Mouse (Mus musculus) right cerebral cortex, postnatal 10 days (tissue): ENCODE results near the gene Ppargc1a.

Source experiments
- DNase-seq, 2 experiments: peaks; one replicate each; pipeline ENCODE4 v3.0.0; 2021; ENCODE audit warnings: low spot score in 2 of 2

Gene Ppargc1a

DNA sequence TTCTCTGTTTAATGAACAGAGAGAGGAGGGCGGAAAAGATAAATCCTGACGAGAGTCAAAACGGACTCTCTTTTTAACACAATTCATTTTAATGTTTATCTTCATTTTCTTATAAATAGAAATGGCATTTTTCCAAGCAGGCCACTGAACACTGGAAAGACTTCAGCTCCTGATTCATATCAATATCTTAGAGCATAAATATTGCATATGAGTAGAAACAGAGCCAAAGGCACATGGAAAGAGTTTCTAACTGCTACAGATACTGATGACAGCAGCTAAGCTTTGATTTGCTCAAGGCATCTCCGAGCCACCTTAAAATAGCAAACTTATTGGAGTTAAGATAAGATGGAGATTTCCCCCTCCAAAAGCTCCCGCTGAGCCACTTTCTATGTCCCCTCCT is 14.3 kb downstream of the Ppargc1a start:
- no peak for DNase-seq

DNA sequence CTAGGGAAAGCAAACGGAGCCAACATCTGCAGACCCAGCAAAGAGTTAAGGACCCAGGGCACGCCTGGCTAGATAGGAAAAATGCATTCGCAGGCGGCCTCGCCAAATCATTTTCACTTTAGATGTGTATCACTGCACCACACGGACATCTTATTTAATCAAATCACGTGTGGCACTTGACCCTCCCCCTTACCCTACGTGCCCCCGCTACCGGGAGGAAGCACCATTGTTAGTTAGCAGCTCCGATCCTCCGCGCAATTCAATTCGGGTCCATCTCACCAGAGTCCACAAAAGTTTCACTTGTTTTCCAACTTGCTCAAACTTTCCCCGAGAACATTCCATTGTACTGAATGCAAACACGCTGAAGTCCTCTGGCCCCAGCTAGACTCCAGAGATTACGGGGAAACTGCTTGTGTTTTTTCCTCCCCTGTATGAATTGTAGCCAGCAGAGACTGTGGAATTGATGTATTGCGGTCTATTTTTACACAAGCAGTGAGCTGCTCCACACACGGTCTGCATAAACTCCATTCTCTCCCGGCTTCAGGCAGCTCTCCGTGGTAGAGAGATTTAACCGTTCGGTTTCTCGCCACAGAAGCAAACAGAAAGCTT is 14.9 kb downstream of the Ppargc1a start:
- DNase-seq: peak; percentile 53 to 67

DNA sequence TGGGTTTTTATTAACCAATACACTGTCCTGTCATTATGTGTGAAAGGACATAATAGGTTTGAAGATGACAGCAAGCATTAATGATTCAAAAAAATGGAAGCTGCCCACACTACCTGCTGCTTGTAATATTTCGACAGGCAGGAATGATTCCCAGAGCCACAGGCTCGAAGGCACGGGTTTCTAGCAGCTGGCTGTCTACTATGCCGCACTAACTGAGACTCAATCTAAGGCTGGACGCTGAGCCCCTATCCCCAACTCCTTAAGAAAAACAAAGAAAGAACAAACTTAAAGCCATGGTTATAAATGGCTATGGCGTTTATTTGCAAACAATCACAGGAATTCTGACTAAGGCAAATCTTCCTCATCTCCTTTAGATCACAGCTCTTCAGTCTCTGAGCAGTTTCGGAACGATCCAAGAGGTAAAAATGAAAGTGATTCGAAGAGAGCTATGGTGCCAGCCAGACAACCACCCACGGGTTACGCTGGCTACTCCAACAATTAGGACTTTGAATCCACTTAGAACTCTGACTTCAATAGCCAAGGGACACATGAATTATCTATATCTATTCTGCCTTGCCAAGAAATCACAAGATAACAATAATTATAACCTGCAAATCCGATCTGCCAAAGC is 15.6 kb downstream of the Ppargc1a start:
- DNase-seq: no peak

DNA sequence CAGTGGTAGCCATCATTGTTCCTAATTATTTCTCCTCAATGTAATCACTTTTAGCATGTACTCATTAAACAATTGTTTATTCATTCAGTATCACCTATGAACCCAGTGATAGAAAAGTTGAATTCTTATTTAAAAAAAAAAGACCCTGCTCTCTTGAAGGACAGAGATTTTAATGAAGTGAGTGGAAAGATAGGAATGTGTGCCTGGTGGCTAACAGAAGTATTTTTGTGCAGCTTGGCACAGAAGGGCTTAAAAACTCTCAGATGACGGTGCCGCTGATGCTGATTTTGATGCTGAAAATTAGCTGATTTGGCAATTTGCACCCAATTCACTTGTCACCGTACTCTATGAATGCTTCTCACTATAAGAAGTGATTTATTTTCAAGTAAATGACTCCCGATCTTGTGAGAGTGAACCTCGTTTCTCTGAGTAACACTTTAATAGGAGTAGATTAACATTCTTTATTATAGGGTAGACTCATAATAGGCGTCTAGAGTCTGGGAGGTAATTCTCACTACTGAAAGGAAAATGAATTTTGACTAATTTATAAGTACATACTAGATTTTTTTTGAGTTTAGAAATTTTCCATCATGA is 20.0 kb downstream of the Ppargc1a start:
- DNase-seq: no peak

DNA sequence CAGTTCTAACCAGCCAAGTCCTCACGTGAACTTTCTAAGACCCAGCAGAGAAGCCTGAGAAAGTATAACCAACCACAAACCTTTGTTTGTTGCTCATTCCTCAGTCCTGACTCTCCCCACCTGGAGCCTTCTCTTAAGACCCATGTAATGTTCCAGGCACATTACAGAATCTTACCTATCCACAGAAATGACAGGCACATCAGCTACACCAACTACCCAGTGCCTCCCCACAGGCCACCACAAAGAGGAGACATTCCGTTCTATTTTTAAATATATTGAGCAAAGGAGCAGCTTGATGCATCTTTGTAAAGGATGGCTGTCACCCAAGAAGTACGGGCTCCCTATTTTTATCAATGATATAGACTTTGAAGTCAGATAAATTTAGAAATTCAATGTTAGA is 20.7 kb downstream of the Ppargc1a start:
- no peak for DNase-seq

DNA sequence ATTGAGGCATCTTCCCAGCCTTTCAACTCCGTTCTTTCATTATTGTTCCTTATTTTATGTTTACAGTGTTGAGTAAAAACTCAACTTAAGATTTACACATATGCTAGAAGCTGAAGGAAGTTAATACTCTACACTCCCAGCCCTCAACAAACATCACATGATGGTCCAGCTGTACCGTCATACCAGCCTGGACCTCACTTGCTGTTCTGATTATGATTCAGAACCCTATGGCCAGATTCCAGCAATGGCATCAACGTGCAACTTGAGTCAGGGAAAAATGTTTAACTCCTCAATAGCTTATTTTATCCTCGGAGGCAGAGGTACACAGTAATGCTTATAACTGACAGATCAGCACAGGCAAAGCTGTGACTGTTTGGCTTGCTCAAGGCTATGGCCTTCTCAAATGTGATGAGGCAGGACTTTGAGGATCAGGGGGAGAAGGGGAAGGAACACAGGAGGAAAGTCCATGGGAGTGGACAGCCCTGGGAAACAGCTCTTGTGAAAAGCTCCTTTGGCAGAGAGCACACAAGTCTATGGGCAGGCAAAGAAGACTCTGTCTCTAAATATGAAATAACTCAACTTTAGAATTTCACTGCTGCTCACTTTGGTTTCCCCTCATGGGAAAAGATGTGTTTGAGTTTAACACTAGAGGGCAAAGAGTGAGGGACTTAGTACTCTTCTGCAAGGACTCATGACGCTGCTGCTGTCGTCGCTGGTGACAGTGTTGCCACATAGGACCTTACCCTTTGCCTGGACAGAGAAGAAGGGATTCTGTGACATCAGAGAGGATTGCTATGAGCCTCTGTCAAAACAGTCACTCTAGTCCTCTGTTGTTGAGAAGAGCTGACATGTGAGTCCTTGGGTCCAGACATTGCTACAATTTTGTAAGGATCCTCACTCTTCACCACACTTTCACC is 22.1 kb downstream of the Ppargc1a start:
- no peak for DNase-seq

DNA sequence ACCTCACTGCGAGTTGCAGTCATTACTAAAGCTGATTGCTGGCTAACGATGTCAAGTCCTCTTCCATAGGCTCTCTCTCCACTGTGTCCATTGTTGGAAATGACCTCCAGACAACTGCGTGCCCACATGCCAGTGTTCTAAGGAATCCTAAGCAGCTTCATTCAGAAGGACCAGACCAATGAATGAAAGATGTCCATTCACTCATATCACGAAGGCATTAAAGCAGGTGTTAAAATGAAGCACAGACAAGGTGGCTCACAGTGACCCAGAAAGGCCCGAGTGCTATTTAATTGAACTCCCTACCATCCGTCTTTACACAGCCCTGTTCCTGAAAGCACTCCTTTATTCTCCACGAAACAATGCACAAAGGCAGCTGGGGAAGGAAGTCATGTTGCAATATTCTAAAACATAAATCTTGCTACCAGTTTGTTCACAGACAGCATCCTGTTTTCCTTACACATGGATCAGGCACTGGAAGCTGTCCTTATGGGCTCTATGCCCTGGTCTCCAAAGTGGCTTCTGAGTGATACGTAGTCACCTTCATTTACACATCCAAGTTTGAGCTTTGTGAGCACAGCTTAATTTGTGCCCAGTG is 23.3 kb downstream of the Ppargc1a start:
- DNase-seq: no peak

DNA sequence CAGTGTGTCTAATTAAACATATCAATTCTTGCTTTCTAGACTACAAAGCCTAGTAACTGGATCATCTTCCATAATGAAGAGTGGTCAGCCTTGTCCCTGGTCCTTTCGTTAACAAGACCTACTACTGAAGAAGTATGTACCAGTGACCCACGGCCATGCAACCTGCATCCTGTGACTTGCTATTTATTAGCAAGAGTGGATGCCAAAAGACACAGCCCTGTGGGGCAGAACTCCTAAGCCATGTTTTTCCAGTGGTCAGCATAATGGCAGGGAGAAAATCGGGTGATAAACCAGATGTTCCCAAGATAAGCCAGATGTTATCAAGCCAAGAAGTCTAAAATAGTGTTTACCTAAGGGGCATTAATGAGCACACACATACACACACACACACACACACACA is 26.0 kb downstream of the Ppargc1a start:
- DNase-seq: no peak

DNA sequence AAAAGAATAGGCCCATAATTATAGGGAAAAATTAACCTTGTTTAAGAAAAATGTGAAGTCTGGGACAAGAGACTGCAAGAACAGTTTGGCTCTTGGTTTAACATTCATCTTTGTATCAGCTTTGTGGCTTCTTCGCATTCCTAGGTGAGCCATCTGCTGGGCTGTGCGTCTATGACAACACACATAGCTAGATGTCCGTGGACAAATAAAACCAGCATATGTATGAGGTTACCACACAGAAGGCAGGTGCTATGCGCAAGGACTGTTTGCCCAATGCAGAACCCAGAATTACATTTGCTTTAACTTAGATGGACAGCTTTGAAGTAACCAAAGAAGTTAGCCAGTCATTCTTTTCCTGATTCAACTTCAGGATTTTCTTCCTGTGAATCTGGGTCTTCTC is 26.7 kb downstream of the Ppargc1a start:
- no peak for DNase-seq

DNA sequence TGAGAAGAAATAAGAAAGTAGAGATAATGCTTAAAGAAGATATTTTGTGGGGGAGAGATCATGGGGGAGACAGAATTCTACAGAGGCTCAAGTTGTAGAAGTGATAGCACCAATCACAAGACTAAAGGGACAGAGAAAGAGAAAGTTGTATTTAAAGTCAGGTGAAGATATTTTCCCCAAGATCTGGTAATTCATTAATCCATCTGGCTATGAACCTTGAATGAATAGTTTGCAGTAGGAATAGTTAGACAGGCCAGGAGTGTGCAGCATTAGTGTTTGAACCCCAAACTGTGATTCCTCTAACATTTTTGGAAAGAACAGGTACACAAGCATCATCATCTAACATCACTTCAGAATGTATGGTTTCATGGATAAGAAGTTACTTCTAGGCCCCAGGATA is 28.0 kb downstream of the Ppargc1a start:
- no peak for DNase-seq

DNA sequence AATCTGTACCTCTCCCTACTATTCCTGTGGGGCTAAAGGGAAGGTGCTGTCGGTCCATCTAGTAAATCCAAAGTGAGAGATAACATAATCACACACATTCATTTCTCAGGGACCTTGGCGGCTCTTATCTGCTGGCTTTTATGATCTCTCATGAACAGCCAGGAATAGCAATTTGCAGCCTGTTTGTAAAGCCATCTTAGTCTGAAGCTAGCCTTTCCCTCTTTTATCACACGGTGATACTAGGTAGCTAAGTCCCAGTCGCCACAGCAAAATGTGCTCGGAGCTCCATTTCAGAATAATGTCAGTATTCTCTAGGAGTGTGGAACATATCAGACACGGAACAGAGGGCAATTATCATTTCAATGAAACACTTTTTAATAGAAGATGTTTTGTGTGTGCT is 29.2 kb downstream of the Ppargc1a start:
- DNase-seq: no peak

DNA sequence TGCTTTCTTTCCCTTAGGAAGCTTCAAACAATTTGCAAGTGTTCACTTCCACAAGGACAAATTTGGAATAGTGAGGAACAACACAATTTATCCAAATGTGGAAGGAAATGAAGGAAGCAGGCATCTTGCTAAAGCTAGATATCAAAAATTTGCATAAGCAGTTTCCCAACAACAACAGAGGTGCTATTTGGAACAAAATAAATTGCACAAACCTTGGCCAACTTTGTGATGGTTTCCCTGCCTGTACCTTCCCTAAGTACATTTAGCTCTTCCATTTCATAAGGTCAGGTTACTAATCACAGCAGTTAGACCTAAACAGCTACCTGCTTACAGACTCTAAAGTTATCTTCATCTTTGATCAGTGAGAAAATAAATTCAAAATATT is 29.9 kb downstream of the Ppargc1a start:
- no peak for DNase-seq

DNA sequence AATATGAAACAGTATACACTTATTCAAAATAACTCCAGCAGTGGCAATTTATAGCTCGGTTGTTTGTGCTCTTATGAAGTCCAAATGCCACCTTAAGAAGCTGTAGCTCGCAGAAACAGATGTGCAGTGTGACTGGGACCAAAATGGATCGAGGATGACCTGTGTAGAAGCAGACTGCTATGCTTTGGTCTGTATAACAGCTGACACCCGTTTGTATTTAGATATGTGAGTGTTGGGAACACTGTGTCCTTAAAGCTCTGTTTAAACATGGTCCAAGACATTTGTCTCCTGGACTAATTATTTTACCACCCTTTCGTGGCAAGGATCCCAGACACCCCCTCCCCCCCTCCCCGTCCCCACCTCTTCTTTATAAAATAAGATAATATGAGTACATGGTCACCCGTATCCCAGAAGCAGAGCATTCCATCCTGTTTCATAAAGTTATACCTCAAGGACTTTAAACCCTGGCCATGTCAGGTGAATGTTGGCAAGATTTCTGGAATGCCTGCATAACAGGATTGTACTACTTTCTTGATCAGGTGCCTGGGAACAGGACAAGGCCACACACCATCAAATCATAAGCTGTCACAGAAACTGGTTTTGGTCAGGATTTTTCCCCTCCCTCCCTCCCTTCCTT is 30.4 kb downstream of the Ppargc1a start:
- no peak for DNase-seq

DNA sequence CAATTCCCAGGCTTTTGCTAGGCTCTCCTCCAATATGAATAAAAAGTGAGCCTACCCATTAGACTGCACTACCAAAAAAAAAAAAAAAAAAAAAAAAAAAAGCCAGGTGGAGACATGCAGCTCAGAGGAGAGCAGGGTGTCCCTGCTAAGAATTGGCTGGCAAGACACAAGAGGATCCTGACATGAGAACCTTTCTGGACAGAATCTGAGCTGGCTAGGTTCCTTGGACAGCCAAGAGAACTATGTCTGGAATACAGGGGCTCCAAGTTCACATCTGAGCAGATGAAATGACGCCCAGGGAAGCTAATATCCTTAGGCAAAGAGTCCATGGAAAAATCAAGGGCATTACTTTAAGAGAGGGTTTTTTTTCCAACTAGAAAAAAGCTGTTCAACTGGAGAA is 33.1 kb downstream of the Ppargc1a start:
- DNase-seq: no peak

DNA sequence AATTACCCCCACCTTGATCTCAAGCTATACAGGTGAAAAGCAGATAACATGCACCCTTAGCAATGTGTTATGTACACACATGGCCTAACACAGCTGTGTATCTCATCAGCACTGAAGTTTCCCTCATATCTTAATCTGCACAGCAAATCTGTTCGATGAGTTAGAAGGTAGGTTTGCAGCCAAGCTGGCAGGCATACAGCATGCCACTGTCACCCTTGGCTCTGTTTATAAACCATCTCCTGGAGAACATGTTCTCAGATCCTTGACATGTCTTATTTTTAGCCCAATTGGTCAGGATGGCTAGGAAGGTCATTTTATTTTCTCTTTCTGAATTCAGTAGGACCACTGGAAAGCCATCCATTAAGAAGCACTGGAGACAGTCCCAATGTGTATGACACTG is 36.2 kb downstream of the Ppargc1a start:
- DNase-seq: no peak

DNA sequence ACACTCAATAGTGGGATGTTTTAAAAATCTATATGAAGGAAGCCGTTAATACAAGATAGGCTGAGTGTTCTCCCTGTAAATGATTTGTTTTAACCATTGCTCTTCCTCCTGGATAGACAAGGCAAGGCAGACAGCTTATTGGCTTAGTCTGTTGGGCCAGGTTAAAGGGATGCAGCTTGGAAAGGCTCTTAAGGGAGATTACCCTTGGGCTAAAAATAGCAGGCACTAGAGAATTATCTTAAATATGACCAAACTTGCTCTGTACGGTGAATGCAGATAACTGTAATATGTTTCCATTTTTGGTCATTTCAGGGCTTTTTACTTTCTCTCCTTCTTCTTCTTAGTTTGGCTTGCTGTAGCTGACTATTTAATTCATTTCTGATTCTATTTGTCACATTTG is 38.1 kb downstream of the Ppargc1a start:
- no peak for DNase-seq

DNA sequence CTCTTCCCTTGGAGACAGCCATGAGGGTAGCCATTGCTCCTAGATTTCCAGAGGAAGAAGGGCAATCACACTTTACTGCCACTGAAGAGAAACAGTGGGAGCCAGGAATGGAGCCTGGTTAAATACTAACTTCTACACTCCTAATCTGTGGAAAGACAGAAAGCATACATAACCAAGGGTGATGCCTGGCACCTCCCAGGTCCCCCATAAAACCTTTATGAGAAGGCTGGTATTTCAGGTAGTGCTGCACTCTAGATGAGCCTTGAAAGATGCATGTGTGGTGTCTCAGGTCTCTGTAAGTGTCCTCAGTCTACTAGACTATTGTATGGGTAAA is 39.4 kb downstream of the Ppargc1a start:
- DNase-seq: no peak

DNA sequence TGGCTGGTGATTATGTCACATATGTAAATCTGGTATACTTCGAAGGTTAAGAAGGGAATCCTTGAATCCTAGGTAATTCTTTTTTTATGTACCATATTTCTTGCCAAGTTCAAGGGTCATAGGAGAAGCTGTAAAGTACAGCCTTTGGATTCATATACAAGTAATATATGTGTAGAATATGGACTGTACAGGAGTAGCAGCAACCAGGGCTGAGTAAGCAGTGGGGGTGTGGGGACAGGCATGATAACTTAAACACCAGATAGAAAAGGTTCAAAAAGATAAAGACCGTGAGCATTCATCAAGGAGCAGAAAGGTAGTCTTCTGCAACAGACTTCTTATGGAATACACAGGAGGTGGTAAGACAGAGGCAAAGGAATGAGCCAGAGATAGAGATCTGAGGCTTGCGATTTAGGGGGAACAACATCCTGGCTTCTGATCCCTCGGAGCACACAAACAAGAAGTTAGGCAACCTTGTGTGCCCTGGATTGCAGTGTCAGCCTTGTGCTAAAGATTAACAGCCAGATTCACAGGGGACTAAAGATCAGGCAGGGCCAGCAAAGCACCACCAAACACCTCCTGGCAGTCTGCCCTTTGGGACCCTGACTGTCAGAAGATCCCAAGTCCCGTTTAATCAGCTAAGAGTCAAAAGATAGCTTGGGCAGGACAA is 39.9 kb downstream of the Ppargc1a start:
- DNase-seq: no peak

DNA sequence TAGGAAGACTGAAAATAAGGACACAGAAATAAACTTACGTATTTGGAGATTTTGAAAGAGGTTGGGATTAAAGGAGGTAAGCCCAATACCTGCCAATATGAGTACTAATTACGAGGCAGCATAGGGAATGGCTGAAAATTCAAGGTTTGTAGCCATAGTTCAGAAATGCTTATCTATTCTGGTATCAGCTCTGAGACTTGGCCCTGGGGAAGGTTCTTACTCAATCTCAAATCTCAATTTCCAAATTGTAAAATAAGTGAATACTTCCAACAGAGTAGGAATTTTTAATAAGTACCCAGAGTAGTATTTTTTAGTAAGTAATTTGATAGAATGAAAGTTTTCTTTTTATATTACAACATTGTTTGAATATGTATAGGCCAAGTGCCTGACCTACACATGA is 41.7 kb downstream of the Ppargc1a start:
- DNase-seq: no peak

DNA sequence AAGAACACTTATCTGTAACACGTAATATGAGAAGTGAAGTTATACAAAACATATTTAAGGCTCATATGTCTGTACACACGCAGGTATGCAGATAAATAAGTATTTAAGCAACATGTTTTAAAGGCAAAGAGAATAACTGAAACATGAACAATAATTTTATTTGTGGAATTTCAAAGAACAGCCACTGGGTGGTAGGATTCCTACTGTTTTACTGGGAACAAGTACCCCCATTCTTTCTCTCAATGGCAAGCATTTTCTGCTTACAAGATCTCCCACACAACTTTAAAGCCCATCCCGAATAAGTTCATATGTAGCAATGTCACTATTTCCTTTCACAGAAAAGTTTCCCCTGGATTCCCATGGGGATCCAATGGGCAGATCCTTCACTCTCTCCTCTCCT is 46.7 kb downstream of the Ppargc1a start:
- no peak for DNase-seq

DNA sequence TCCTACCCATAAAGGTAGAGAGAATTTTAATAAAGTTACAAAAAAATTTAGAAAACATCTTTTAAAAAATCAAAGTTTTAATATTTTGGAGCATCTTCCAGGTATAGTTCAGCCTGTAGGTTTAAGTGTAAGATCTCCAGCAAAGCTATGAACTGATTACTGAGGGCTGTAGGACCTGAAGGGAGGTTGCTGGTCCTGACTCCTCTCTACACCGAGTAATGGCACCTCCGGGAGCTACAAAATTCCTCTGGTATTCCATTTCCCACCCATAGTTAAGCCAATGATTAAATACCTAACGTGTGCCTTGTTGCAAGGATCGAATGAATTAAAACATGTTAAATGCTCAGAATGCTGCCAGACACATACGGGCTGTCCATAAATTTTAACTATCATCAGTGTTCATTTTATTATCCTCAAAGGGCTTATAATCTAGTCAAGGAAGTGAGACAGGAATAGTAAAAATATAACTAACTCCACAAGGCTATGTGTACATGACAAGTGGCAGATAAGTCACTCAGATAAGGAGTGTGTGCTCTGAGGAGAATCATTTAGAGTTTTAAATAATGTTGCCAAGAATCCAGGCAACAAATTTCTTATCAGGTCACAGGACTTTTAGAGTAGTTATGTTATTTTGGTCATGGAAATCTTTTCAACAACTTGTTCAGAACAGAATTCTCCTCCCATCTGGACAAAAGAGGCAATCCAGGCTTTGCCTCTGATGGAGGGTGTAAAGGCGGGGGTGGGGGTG is 49.9 kb downstream of the Ppargc1a start:
- DNase-seq: no peak
